Mouse (Mus musculus): ENCODE data around the gene Arhgap17.

DNA sequence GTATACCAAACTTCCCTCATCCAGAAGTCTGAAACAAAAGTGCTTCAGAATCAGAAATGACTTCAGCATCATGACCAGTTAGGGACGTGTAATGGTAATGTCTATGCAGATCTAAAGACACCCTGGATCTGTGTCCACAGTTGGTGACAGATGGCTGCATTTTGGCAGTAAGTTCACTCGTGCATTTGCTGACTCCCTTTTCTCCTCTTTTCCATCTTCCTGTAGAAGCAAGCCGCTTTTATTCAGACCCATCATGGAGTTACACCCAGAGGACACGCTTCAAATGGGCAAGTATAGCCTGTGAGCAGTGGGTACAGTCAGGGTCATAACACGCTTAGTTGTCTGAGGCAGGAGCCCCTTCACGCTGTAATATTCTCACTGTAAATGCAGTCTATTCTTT, 34.5 kb upstream of the Arhgap17 start:
- no peak for TF ChIP-seq CTCF (IDR thresholded peaks at IDR 0.05; ENCODE audit: low read depth)
- no peak for TF ChIP-seq EP300 (IDR thresholded peaks at IDR 0.05; ENCODE audit: low read depth)

All from liver, postnatal 0 days (tissue).